Mouse (Mus musculus) cerebellum, adult 18-20 months (tissue): Measurements from ENCODE around the gene Emx2.

ENCODE experiments used
- DNase-seq, 2 experiments: peaks; one replicate each; pipeline ENCODE4 v3.0.0; 2021

Emx2 gene

DNA sequence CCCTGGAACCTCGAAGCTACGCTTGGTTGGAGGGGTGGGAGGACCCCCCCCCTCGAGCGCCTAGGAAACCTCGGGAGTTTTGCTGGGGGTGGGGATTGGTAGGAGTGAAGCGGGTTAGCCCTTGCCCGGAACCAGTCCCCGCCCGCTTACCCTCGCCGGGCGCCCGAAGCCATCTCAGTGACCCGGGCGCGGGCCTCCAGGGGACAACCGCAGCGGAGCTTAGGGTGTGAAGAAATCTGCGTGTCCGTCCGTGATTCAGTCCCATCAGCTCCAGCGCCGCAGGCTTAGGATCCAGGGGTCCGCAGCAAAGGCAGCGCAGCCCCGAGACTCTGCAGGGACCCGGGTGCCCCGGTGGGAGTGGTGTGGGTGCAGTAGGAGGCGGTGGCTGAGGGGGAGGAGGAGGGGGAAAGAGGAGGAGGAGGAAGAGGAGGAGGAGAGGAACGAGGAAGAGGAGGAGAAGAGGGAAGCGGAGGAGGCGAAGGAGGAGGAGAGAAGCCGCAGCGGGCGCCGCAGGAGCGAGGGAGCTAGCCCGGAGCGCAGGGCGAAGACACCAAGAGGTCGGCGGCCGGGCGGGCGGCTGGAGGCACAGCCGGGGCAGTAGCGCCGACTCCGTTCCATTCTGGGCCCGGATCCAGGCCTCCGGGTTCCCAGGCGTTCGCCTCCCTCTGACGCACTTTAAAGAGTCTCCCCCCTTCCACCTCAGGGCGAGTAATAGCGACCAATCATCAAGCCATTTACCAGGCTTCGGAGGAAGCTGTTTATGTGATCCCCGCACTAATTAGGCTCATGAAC is at the start of gene Emx2:
Gene Emx2 (plus strand): TSS at position 422 of the 792 bp plus-strand sequence.
- no peak for DNase-seq

DNA sequence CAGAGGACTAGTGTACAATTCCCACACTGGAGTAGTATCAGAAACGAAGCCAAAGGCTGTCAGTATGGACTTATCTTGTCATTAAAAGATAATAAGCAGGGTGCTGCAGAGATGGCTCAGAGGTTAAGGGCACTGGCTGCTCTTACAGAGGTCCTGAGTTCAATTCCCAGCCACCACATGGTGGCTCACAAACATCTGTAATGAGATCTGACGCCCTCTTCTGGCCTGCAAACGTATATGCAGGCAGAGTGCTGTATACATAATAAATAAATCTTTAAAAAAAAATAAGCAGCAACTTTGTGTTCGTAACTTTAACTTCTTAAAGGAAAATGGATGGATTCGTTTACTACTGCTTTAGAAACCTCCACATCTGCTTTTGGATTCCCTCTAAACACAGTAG is 44.0 kb upstream of the Emx2 start:
- no peak for DNase-seq

DNA sequence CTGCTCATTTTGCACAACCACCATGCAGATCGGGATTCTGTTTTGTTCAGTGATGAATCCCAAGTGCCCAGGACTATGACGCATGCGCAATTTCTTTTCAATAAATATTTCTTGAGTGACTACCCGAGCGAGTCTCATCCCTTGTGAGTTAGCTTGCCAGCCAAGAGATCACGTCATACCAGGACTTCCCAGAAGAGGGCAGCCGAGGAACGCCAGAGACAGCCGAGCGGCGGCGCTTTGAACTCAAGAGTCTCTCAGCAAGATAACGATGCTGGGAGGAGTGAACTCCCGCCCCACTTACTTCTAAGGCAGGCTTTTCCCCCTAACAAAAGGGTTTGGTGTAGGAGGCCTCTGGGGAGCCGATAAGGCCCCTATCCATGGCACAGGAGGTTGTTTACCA is 40.1 kb upstream of the Emx2 start:
- DNase-seq: peak; percentile 79 to 85

DNA sequence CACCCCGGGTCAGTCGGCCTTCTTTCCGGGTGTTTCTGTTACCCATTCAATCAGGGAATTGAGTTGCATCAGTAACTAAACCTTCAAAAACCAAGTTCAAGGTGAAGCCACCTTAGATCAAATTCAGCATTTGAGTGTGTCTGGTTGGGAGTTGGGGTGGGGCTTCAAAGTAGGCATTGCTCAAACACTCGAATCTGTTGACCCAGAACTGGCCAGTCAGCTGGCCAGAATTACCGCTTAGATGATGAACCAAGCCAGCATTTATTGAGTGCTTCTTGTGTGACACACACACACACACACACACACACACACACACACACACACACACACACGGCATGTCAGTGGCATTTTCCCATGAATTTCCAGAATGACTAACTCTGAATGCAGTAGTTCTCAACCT is 39.5 kb upstream of the Emx2 start:
- DNase-seq: no peak

DNA sequence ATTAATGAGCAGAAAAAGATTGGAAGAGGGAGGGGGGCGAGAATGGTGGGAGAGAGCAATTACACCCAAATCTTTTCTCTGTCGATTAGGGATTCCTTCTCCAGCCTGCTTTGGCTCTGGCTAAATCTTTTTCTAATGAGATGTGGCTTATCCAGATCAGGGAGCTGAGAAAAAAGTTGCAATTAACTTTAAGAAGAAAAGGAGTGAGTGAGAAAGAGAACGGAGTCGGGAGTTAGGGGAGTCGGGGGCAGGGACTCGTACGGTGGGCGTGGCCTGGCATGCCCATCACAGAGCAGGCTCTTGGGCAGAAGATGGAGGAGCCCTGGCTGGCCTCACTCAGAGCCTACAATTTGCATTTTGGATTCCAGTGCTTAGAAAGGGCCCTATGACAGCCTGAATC is 35.8 kb upstream of the Emx2 start:
- DNase-seq: no peak

DNA sequence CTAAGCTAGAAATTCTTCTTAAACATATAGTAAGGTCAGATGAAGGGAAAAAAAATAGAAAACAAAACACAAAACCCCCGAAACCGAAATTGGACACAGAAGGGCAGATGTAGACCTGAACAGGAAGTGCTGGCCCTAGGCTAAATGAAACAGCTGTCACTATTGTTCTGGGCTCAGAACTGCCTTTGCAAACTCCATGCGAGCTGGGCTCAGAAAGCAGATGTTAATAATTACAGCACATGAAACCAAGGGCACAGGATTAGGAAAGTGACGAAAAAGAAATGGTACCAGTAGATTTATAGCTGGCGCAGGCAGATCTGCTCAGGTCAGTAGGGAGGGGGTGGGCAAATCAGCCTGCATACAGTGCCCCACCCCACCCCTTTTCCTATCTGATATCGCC is 34.5 kb upstream of the Emx2 start:
- DNase-seq: no peak

DNA sequence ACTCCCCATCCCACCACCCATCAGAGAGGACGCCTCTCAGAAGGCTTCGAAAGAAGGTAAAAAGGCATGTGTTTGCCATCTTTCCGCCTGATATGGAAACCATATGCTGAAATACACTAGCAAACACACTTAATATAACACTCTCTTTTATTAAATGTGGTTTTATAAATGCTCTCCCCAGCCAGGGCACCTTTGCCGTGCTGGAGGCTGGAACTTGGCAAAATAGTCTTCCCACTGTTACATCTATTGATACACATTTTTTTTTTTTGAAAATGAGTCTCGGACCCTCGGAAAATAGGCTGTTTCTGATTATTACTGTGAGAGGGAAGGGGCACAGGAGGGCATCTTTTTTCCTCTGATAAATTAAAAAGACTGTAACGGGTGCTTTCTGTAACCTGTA is 33.2 kb upstream of the Emx2 start:
- no peak for DNase-seq

DNA sequence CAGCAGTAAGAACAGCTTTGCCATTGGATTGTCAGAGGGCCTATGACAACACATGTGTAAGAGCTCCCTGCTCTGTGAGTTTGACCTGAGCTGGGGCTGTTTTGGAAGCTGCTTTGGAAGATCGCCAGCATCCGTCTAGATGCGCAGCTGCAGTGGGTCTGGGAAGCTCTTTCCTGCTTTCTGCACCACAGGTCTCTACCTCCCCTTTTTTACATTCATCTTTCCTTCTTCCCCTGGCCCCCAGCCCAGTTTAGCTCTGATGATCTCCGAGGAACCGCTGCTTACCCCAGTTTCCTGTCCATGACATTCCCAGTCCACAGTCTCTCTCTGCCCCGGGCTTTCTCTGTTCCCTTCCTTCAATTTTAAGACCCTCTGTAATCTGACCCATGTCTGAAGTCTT is 25.9 kb upstream of the Emx2 start:
- DNase-seq: no peak

DNA sequence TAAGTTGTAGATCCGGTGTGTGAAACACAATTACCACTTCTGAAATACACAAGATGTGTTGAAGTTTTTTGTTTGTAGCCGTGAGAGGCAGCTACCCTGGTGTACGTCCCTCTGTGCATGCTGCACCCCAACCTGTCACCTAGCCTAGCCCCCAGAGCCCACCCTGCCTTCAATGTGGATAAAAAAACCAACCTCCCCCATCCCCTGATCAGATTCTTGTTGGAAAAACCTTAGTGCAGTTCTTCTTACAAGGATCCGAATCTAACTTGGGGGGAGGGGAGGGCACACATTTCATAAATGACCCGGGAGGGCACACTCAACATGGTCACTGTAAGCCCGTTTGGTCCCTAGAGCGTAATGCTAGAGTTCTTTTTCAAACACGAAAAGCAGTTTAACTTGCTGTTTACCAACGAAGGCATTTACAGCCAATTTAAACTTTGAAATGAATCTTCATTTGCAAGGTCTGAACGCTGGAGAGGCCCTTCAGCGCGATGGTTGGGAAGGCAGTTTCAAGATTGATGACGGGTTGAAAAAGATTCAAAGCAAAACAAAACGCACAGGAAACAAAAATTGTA is 7.5 kb upstream of the Emx2 start:
- no peak for DNase-seq

DNA sequence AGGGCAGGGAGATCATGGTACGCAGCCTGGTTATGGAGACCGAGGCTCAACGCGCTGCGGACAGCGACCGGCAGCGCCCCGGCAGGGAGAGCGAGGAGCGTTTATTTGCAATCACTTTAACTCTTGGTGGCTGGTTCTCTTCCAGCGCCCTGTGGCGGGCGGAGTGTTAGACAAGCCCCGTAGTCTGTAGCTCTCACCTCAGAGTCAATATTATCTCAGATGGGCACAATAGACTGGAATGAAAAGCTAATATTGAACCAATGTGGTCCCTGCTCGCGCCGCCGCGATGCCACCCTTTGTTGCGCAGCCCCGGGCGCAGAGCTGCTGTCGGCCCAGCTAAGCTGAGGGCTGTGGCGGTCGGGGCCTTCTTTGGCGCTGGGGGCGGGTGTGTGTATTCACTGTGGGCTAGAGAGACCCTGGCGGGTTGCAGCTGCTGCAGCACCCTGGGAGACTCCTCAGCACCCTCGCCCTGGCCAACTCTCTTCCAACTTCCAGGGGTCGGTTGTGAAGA is 6.7 kb upstream of the Emx2 start:
- no peak for DNase-seq

DNA sequence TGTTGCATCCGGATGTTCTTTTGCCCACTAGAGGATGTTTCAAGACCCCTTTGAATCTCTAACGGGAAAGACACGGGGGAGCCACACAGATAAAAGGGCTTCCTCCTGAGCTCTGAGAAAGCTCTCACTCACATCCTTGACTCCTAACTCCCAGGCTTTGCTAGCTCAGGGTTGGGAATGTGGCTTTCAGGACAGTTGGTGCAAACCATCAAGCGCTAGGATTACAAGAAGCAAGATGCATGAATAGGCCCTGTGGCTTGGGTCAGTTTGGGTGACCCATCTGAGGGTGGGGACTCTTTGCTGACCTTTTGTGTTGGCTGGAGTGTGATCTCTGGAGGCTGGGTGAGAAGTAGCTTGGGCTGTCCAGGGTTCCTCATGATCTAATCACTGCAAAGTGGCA is 5.9 kb upstream of the Emx2 start:
- no peak for DNase-seq

DNA sequence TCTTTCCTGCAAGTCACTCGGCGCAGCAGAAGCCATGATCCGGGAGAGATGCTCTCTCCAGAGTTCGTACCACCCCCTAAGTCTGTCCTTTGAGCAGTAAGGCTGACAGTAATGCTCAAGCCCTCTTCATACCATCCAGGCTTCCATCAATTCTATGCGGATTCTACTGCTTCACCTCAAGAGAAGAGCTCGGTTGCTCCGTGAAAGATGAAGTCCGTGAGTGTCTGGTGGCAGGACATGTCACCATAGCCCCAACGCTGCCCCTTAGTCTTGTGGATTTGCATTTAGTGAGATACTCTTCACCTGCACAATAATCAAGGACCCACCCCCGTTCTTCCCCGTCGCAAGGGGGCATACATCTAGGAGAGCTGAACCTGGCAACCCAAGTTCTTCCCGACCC is 4.6 kb upstream of the Emx2 start:
- DNase-seq: no peak

DNA sequence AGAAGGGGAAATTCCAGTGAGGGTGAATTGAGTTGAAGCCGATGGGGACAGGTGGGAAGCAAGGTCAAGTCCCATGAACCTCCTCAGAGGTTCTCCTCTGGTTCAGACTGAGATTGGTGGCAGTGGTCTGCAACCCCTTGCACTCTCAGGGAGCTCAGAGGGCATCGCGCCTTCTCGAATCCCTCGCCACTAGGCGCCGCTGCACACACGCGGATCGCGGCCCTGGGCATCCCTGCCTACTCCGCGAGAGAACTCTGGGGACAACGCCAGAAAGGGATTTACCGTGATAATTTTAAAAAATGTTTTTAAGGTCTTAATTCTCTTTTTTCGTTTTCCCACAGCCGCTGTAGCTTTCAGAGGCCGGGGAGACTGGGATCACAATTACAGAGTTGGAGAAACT is 4.0 kb upstream of the Emx2 start:
- DNase-seq: peak; percentile 46 to 61

DNA sequence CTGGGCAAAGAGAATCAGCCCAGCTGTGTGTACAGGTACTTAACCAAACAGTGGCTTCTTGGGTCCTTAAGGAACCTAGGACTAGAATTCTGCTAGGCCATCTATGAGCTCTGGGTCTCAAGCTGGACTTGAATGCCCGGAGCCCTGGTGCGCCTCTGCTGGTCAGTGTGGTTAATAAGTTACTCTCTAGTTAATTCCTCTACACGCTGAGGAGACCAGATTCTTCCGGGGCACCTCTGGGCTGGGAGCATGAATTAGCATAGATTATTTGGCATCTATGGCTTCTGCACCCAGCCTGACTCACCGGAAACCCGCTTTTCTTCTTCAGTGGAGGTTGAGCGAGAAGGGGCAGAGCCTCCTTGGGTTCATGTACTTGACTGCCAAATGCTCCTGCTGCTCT is 2.5 kb upstream of the Emx2 start:
- DNase-seq: no peak

DNA sequence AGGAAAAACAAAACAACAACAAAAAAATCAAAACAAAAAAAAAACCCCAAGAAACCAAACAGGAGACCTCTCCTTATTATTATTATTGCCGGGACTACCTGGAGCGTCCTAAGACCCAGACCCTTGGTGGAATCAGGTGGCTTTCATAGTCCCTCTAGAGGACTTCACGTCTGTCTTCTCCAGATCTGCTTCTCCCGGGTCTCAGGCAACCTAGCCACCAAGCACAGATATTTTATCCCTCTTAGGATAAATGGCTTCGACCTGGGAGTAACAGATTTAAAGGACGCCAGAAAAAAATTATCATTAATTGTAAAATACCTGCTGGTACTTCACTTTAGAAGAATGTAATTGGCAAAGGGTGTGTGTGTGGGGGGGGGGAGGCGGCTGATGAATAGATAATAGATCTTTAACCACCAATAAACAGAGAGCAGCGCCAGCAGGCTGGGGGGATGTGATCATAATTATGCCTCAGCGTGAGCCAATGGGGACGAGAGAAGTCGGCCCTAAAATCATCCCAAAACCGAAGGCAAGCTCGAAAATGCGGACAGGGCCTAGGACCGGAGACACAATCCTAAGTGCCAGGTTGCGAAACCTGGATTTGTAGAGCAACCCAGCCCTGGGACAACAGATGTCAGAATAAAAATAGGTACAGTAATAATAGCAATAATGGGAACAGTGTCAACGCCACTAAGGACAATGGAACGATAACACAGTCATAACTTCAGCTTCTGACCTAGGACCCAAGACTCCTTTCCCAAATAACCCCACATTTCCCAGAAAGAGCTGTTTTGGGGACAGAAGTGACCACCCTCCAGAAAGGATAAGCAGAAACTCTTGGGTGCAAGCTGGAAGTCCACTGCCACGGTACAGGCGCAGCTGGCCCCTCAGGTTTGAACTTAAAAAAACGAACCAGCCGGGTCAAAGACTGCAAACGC is 894 bp upstream of the Emx2 start:
- DNase-seq: no peak

DNA sequence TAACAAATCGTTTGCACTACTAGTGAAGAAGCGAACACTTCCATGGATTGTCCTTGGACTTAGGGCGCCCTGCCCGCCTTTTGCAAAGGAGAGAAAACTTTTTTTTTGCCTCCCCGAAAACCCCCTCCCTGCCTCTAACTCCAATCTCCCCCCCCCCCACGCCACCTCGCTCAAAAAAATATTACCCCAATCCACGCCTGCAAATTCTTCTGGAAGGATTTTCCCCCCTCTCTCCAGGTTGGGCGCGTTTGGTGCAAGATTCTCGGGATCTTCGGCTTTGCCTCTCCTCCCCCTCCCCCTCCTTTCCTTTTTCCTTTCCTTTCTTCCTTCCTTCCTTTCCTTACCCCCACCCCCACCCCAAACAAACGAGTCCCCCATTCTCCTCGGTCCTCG is 567 bp downstream of the Emx2 start:
- no peak for DNase-seq

DNA sequence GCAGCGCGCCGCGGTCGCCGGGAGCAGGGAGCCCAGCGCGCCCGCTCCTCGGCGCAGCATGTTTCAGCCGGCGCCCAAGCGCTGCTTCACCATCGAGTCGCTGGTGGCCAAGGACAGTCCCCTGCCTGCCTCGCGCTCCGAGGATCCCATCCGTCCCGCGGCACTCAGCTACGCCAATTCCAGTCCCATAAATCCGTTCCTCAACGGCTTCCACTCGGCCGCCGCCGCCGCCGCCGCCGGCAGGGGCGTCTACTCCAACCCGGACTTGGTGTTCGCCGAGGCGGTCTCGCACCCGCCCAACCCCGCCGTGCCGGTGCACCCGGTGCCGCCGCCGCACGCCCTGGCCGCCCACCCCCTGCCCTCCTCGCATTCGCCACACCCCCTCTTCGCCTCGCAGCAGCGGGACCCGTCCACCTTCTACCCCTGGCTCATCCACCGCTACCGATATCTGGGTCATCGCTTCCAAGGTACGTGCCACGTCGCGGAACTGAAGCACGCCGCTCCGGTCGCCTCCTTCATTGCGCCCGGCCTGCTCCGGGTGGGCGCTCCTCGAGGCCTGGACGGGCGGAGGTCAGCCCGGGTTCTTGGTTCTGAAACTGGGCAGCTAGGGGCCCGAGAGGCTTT is 1.1 kb downstream of the Emx2 start:
- no peak for DNase-seq

DNA sequence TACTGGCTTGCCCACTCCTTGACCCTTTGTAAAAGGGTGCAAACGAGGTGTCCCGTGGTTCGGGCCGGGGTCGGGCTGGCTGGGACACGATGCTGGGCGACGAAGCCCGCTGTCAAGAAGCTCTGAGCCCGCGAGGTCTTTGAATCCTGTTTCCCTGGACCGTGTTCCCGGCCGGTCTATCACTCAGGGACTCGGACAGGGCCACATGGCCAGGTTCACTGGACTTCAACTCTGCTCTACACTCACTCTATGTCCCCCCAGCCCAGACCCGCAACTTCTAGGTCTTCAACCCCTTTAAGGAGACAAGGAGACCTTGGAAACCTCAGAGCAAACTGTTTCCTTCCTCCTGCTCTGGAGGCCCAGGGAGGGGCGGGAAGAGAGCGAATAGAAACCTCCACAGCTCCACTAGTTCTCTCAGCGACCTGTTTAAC is 1.7 kb downstream of the Emx2 start:
- DNase-seq: no peak

DNA sequence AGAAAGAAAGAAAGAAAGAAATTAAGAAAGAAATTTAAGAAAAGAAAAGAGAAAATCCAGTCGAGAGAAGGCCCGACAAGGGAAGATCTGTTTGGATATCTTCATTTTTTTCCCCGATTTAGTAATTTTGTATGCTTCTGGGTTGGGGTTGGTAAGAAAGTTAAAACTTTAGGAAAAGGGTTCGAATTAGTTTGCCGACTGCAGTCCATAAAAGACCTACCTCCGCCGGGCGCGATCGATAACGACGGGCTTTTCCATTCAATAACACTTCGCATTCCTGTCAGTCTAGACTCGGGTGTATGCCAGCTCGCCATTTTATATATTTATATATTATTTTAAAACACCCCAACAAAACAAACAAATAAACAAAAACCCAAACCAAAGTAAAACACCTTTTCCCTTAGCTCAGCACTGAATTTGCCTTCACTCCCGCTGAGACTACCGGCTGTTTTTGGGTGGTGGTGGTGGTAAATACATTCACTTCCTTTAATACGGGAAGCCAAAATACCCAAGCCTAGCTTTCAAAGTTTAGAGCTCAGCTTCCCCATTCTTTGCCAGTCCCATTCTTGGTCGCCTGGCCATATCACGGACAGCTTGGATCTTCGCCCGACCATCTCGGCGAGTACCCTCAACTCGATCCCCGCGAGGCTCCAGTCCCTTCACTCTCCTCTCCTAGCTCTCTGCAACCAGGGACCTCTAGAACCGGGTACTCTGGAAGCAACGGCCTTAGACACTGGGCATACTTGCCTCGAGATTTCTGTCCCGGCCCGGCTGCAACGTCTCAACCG is 2.4 kb downstream of the Emx2 start:
- no peak for DNase-seq

DNA sequence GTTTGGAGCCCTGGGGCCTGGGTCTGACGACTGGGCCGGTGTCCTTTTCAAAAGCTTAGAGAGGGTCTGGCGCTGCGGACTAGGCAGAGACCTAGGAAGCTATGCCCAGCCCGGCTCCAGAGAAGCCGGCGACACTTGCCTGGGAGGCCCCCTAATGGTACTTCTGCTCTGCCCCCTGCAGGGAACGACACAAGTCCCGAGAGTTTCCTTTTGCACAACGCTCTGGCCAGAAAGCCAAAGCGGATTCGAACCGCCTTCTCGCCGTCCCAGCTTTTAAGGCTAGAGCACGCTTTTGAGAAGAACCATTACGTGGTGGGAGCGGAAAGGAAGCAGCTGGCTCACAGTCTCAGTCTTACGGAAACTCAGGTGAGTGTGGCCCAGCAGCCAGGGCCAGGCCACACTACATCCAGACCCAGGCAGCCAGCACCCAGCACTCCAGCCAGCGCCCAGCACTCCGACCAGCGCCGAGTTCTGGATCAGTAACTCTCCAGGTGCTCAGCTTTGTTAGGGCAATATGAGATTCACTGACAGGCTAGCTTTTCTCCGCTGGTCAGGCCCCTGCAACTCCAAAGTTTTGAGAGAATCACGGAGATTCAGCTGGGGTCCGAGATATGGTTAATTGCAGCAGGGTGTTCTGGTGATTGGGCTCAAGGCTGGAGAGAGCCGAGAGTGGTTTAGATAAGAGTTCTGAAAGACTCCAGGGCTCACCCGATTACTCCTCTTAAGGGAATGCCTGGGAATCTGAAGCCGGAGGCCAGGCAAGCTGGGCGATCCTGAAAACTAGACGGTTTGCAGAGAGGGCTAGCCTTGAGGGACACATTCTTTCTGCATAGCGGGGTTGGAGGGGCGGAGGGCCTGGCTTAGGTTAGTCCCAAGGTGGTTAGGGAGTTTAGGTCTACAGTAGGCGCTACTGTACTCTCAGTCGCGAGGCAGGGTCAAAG is 3.6 kb downstream of the Emx2 start:
- DNase-seq: no peak
